Mouse (Mus musculus) forebrain, embryonic 12.5 days (tissue): ENCODE data around the gene Dpy19l1. TPM values are rescaled to one million over a fixed set of nuclear protein-coding genes. Genes with fewer than 3 reads are reported as not detected.

Experiments
- ATAC-seq: fragments of 200-750 bp; cut with Nextera tagmentation; 2 replicates; pipeline ENCODE4 v1.8.0; 2017; ENCODE audit warnings: moderate TSS enrichment; ENCODE audit not compliant: low FRiP score
- H3K27ac ChIP-seq: fragments of 300-500 bp; sonication (generic); 2 replicates; pipeline ENCODE4 v1.5.1; 2016; ENCODE audit warnings: mild to moderate bottlenecking
- H3K27me3 ChIP-seq: fragments of 300-500 bp; sonication (generic); 2 replicates; pipeline ENCODE4 v1.6.1; 2016; ENCODE audit warnings: mild to moderate bottlenecking
- H3K36me3 ChIP-seq: fragments of 300-500 bp; sonication (generic); replicated peaks from 2 replicates; pipeline ENCODE4 v1.6.1; 2016; ENCODE audit warnings: mild to moderate bottlenecking
- H3K4me1 ChIP-seq: fragments of 300-500 bp; sonication (generic); 2 replicates; pipeline ENCODE4 v1.6.1; 2016
- H3K4me2 ChIP-seq: fragments of 300-500 bp; sonication (generic); 2 replicates; pipeline ENCODE4 v1.6.1; 2016; ENCODE audit warnings: mild to moderate bottlenecking, moderate library complexity
- H3K4me3 ChIP-seq: fragments of 300-500 bp; sonication (generic); replicated peaks from 2 replicates; pipeline ENCODE4 v1.5.1; 2016; ENCODE audit warnings: mild to moderate bottlenecking
- H3K9ac ChIP-seq: fragments of 300-500 bp; sonication (generic); 2 replicates; pipeline ENCODE4 v1.6.1; 2016; ENCODE audit warnings: mild to moderate bottlenecking
- H3K9me3 ChIP-seq: fragments of 300-500 bp; sonication (generic); 2 replicates; pipeline ENCODE4 v1.6.1; 2016
- WGBS: fragments of 180-500 bp; shearing (Covaris S2); methylation state at CpG from one replicate; pipeline ENCODE4 v1.1.7; 2016; 5-methylcytosine and 5-hydroxymethylcytosine counted together
- polyA plus RNA-seq: library from polyadenylated mRNA; unstranded; fragments of >200 nt; fragmentation: Nextera tagmentation; extraction: Ambion mirVana; gene quantifications from 2 replicates; pipeline ENCODE4 v1.2.1, GENCODE M21; 2016

Gene Dpy19l1
- polyA plus RNA-seq, 1 experiment from 2014 or later, result 14.4 TPM

GRCm38 (mm10) chr9:24461379-24461961 lies 41.5 kb downstream of the Dpy19l1 start:
- H3K9ac ChIP-seq, result no peak overlapping the region
- H3K36me3 ChIP-seq, result no peaks in the 10 kb centered on the region
- H3K27ac ChIP-seq, result no peak overlapping the region
- no peak for ATAC-seq
- no peak overlapping the region for H3K4me2 ChIP-seq
- no peak overlapping the region for H3K4me3 ChIP-seq
- no peaks in the 10 kb centered on the region for H3K4me1 ChIP-seq
- WGBS, result 84% methylated on average over 9 of the region's 9 CpGs
- no peaks in the 10 kb centered on the region for H3K9me3 ChIP-seq
- no peaks in the 10 kb centered on the region for H3K27me3 ChIP-seq

- no peaks in the 10 kb centered on the region for H3K36me3 ChIP-seq
- 92% methylated on average over 12 of the region's 12 CpGs for WGBS
These were observed 49.1 kb downstream of the Dpy19l1 start for GRCm38 (mm10) chr9:24453833-24454232.

DNA sequence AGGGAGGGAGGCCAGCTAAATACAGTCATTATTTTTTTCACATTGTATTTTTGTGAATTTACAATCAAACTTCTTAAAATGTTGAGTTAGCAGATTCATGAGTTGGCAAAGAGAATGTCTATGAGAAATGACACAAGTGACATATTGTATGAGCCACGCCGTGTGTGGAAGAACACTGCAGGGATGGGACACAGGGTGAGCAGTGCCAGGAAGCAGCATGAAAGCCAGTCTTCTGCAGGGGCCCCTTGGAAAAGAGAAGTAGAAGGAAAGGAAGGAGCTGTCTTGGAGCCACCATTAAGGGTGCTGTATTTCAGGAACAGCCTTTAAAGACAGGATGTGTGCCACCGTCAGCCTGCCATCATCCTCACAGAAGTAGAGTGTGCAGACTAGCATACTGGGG lies 52.0 kb downstream of the Dpy19l1 start:
- no peak for ATAC-seq
- no peaks in the 10 kb centered on the region for H3K9me3 ChIP-seq
- no peak overlapping the region for H3K9ac ChIP-seq
- H3K4me1 ChIP-seq, result no peaks in the 10 kb centered on the region
- no peaks in the 10 kb centered on the region; the same call in 1 of the 2 replicates for H3K36me3 ChIP-seq
- H3K27me3 ChIP-seq, result no peaks in the 10 kb centered on the region
- 90% methylated on average over 3 of the region's 3 CpGs for WGBS
- H3K4me3 ChIP-seq, result no peak overlapping the region
- H3K27ac ChIP-seq, result no peak overlapping the region
- no peak overlapping the region for H3K4me2 ChIP-seq

More at GRCm38 (mm10) chr9:24453833-24454232, 49.1 kb downstream of the Dpy19l1 start:
- no peak overlapping the region for H3K4me2 ChIP-seq
- H3K9ac ChIP-seq, result no peak overlapping the region
- no peaks in the 10 kb centered on the region for H3K27me3 ChIP-seq
- no peak overlapping the region for H3K27ac ChIP-seq
- no peaks in the 10 kb centered on the region for H3K9me3 ChIP-seq
- H3K4me3 ChIP-seq, result no peak overlapping the region
- H3K4me1 ChIP-seq, result no peaks in the 10 kb centered on the region
- ATAC-seq, result no peak

GRCm38 (mm10) chr9:24450524-24450923 lies 52.4 kb downstream of the Dpy19l1 start:
- 76% methylated on average over 7 of the region's 7 CpGs for WGBS
- Histone ChIP-seq H3K9me3 (no peaks in the 10 kb centered on the region), H3K4me3 (no peak overlapping the region), H3K36me3 (no peaks in the 10 kb centered on the region; the same call in 1 of the 2 replicates), H3K4me2 (no peak overlapping the region), H3K27me3 (no peaks in the 10 kb centered on the region), H3K27ac (no peak overlapping the region), H3K4me1 (no peaks in the 10 kb centered on the region), H3K9ac (no peak overlapping the region)
- ATAC-seq, result no peak

DNA sequence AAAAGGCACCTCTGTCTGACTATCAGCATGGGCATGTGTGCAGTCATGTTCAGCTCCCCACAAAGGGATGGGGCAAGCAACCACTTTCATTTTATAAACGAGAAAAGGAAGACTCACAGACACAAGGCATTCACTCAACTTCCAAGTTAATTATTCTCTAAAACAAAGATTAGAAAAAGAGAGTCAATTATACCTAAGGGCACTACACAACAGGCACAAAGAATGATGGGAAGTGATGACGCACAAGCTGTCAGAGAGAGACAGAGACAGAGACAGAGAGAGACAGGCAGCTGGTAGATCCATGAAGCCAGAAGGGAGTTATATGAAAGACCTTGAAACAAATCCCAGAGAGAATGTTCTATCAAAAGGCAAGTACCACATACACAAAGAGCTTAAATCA lies 68.0 kb downstream of the Dpy19l1 start:
- Histone ChIP-seq H3K4me2 (no peak overlapping the region), H3K36me3 (no peaks in the 10 kb centered on the region), H3K4me3 (no peak overlapping the region), H3K27ac (no peak overlapping the region), H3K9me3 (no peaks in the 10 kb centered on the region), H3K9ac (no peak overlapping the region), H3K4me1 (no peaks in the 10 kb centered on the region), H3K27me3 (no peaks in the 10 kb centered on the region)
- no peak for ATAC-seq
- WGBS, result 70% methylated on average over 2 of the region's 2 CpGs

DNA sequence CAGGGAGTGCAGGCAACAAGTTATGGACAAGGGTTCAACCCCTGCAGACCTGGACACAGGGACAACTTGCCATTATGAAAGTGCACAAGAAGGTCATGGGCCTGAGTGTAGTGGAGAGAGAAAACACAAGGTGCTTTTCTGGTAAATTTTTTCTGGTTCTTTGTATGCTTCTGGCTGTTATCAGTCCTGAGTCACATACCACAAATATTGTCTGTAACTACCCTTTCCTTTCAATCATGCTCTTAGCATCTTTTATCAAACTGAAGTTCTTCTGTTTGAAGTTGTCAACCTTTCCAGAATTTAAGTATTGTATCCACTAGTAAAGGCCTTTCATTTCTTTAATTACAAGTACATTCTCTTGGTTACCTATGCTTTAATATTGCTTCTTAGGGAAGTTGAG lies 73.2 kb downstream of the Dpy19l1 start:
- ATAC-seq, result no peak

GRCm38 (mm10) chr9:24425679-24426078 lies 77.3 kb downstream of the Dpy19l1 start:
- 96% methylated on average over 1 of the region's 1 CpGs for WGBS
- no peak overlapping the region for H3K9ac ChIP-seq
- ATAC-seq, result no peak
- H3K27ac ChIP-seq, result no peak overlapping the region
- no peak overlapping the region for H3K4me2 ChIP-seq
- H3K4me3 ChIP-seq, result no peak overlapping the region
- no peaks in the 10 kb centered on the region for H3K4me1 ChIP-seq
- H3K9me3 ChIP-seq, result no peaks in the 10 kb centered on the region
- no peaks in the 10 kb centered on the region for H3K27me3 ChIP-seq
- no peaks in the 10 kb centered on the region for H3K36me3 ChIP-seq

More for the DNA sequence above, 73.2 kb downstream of the Dpy19l1 start:
- Histone ChIP-seq H3K27me3 (no peaks in the 10 kb centered on the region), H3K9me3 (no peaks in the 10 kb centered on the region), H3K9ac (no peak overlapping the region), H3K4me3 (no peak overlapping the region), H3K4me2 (no peak overlapping the region), H3K4me1 (no peaks in the 10 kb centered on the region), H3K27ac (no peak overlapping the region), H3K36me3 (no peaks in the 10 kb centered on the region)

GRCm38 (mm10) chr9:24423241-24423640 lies 79.7 kb downstream of the Dpy19l1 start:
- Histone ChIP-seq H3K4me1 (no peaks in the 10 kb centered on the region), H3K27me3 (no peaks in the 10 kb centered on the region), H3K9me3 (no peaks in the 10 kb centered on the region), H3K27ac (no peak overlapping the region), H3K36me3 (peaks cover 19% of the 10 kb centered on the region), H3K9ac (no peak overlapping the region), H3K4me2 (no peak overlapping the region), H3K4me3 (no peak overlapping the region)
- no peak for ATAC-seq
- 94% methylated on average over 8 of the region's 8 CpGs for WGBS

DNA sequence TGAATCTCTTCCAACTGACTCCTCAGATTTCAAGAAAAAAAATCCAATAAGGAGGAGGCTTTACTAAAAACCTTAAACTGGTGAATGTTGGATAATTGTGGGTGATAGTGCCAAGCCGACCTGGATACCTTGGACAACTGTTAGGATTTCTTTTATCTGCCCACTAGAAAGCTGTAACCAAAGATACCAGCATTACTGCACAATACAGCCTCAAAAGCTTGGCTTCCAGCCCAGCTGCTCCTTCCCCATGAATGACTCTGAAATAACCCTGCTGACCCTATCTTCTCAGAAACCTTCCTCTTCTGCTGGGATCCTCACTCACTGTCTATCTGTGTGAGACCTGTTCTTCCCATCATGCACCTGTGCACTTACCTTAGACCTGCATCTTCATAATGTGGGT lies 81.1 kb downstream of the Dpy19l1 start:
- Histone ChIP-seq H3K4me3 (no peak overlapping the region), H3K4me2 (no peak overlapping the region), H3K9ac (no peak overlapping the region), H3K4me1 (no peaks in the 10 kb centered on the region), H3K9me3 (no peaks in the 10 kb centered on the region), H3K27me3 (no peaks in the 10 kb centered on the region), H3K27ac (no peak overlapping the region), H3K36me3 (peaks cover 23% of the 10 kb centered on the region)
- 65% methylated on average over 1 of the region's 1 CpGs for WGBS
- ATAC-seq, result no peak

DNA sequence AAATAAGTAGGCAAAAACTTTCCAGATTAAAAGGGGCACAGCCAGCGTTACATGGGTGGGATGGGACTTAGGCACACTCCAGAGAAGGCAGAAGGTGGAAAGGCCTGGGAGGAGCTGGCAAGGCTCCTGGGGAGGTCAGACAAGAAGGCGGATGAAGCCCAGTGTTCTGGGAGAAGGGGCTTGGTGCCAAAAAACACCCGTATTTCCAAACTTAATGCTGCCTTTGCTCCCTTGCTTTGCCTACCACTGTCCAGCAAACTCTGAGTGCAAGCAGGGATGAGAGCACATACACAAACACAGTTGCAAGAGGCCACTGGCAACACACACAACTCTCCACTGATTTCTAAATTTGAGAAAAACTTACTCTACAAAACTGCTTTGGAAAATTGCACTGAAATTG lies 81.7 kb downstream of the Dpy19l1 start:
- Histone ChIP-seq H3K9ac (no peak overlapping the region), H3K4me1 (no peaks in the 10 kb centered on the region), H3K27ac (no peak overlapping the region), H3K4me3 (no peak overlapping the region), H3K9me3 (no peaks in the 10 kb centered on the region), H3K4me2 (no peak overlapping the region), H3K27me3 (no peaks in the 10 kb centered on the region), H3K36me3 (peaks cover 23% of the 10 kb centered on the region)
- WGBS, result 85% methylated on average over 3 of the region's 3 CpGs
- no peak for ATAC-seq

GRCm38 (mm10) chr9:24420144-24420543 lies 82.8 kb downstream of the Dpy19l1 start:
- Histone ChIP-seq H3K9ac (no peak overlapping the region), H3K9me3 (no peaks in the 10 kb centered on the region), H3K4me3 (no peak overlapping the region), H3K4me1 (no peaks in the 10 kb centered on the region), H3K27ac (no peak overlapping the region), H3K27me3 (no peaks in the 10 kb centered on the region), H3K4me2 (no peak overlapping the region), H3K36me3 (peaks cover 23% of the 10 kb centered on the region)
- 92% methylated on average over 4 of the region's 4 CpGs for WGBS
- ATAC-seq, result no peak

- WGBS, result 94% methylated on average over 5 of the region's 5 CpGs
- H3K27me3 ChIP-seq, result no peaks in the 10 kb centered on the region
- no peaks in the 10 kb centered on the region for H3K9me3 ChIP-seq
- no peaks in the 10 kb centered on the region for H3K4me1 ChIP-seq
- no peak overlapping the region for H3K4me3 ChIP-seq
- ATAC-seq, result no peak
- H3K36me3 ChIP-seq, result peaks cover 29% of the 10 kb centered on the region
- no peak overlapping the region for H3K9ac ChIP-seq
- no peak overlapping the region for H3K4me2 ChIP-seq
- no peak overlapping the region for H3K27ac ChIP-seq
These were observed 84.7 kb downstream of the Dpy19l1 start for GRCm38 (mm10) chr9:24418281-24418680.

- no peak overlapping the region for H3K4me3 ChIP-seq
- peaks cover 10% of the 10 kb centered on the region for H3K36me3 ChIP-seq
- no peak overlapping the region for H3K27ac ChIP-seq
- ATAC-seq, result no peak
- no peaks in the 10 kb centered on the region for H3K4me1 ChIP-seq
- H3K9ac ChIP-seq, result no peak overlapping the region
- no peak overlapping the region for H3K4me2 ChIP-seq
- H3K27me3 ChIP-seq, result no peaks in the 10 kb centered on the region
- 93% methylated on average over 8 of the region's 8 CpGs for WGBS
- no peaks in the 10 kb centered on the region for H3K9me3 ChIP-seq
These were observed 91.5 kb downstream of the Dpy19l1 start for GRCm38 (mm10) chr9:24411483-24411882.
